Mouse (Mus musculus) CH12.LX (cell line): ENCODE measurements around the gene Pigw. TPM values are rescaled to one million over a fixed set of nuclear protein-coding genes. Genes with fewer than 3 reads are reported as not detected.

Source experiments
- DNase-seq: peaks from one replicate; pipeline ENCODE4 v3.0.0-alpha.2; 2013; ENCODE audit errors: extremely low read depth
- H3K27ac ChIP-seq: 2 replicates; pipeline ENCODE4 v1.5.1; 2012; ENCODE audit warnings: low read depth, mild to moderate bottlenecking, control low read depth, moderate library complexity; ENCODE audit not compliant: insufficient read depth
- H3K27me3 ChIP-seq: replicated peaks from 2 replicates; pipeline ENCODE3; 2012; ENCODE audit warnings: inconsistent platforms
- H3K36me3 ChIP-seq, 2 experiments: replicated peaks in 1 of 2; 2 replicates each; pipeline versions ENCODE3 to v1.6.1; 2012; ENCODE audit warnings: inconsistent platforms in 1 of 2, low read length in 1 of 2, mild to moderate bottlenecking in 1 of 2, mixed read lengths in 1 of 2, moderate library complexity in 1 of 2; ENCODE audit not compliant: control insufficient read depth in 1 of 2, insufficient read depth in 1 of 2
- H3K4me1 ChIP-seq, 2 experiments: 2 replicates each; pipeline ENCODE4 v1.6.1; 2012; ENCODE audit warnings: inconsistent platforms in 1 of 2, moderate library complexity in 1 of 2; ENCODE audit not compliant: insufficient read depth in 2 of 2, control insufficient read depth in 1 of 2
- H3K4me2 ChIP-seq: 2 replicates; pipeline ENCODE4 v1.6.1; 2012; ENCODE audit warnings: low read depth, mild to moderate bottlenecking, control low read depth; ENCODE audit not compliant: poor library complexity, insufficient read depth, severe bottlenecking
- H3K4me3 ChIP-seq, 3 experiments: fragments of 150-350 bp in 1 of 3; sonication (generic) in 1 of 3; replicated peaks in 1 of 3; 2 replicates each; pipeline versions ENCODE3 to v1.5.1; 2011 to 2012; ENCODE audit warnings: low read depth in 2 of 3, low read length in 2 of 3, mild to moderate bottlenecking in 2 of 3, moderate library complexity in 2 of 3, control low read depth in 1 of 3, improper control_type of control experiment in 1 of 3, inconsistent platforms in 1 of 3, mixed read lengths in 1 of 3; ENCODE audit not compliant: poor library complexity in 1 of 3
- H3K79me2 ChIP-seq: replicated peaks from 2 replicates; pipeline ENCODE4 v1.6.1; 2012; ENCODE audit warnings: mild to moderate bottlenecking, moderate library complexity; ENCODE audit not compliant: control insufficient read depth, poor library complexity, insufficient read depth, severe bottlenecking; ENCODE audit errors: extremely low read depth
- H3K9ac ChIP-seq: 2 replicates; pipeline ENCODE4 v1.6.1; 2012; ENCODE audit warnings: low read depth, mild to moderate bottlenecking, control low read depth, moderate library complexity; ENCODE audit not compliant: insufficient read depth
- H3K9me3 ChIP-seq: replicated peaks from 2 replicates; pipeline ENCODE3; 2012; ENCODE audit warnings: low read length, inconsistent platforms, mixed read lengths
- CHD1 ChIP-seq: IDR thresholded peaks from 2 replicates; pipeline ENCODE4 v1.6.1; 2012; ENCODE audit warnings: low read depth, low read length, improper control_type of control experiment, inconsistent platforms
- CTCF ChIP-seq, 2 experiments: IDR thresholded peaks in 1 of 2; conservative IDR thresholded peaks in 1 of 2; 2 replicates each; pipeline ENCODE4 v1.5.1; 2011 to 2012; ENCODE audit warnings: low read depth in 2 of 2, low read length in 2 of 2, improper control_type of control experiment in 1 of 2, inconsistent platforms in 1 of 2, mild to moderate bottlenecking in 1 of 2, moderate library complexity in 1 of 2
- E2F4 ChIP-seq: IDR thresholded peaks from 2 replicates; pipeline ENCODE4 v1.6.1; 2011; ENCODE audit warnings: low read depth, low read length, improper control_type of control experiment; ENCODE audit not compliant: insufficient replicate concordance
- EP300 ChIP-seq: IDR thresholded peaks from 2 replicates; pipeline ENCODE4 v1.6.1; 2011; ENCODE audit warnings: low read length, improper control_type of control experiment
- ETS1 ChIP-seq: conservative IDR thresholded peaks from 2 replicates; pipeline ENCODE4 v1.6.1; 2012; ENCODE audit warnings: low read depth, mild to moderate bottlenecking, inconsistent platforms, low read length, improper control_type of control experiment, moderate library complexity
- GABPA ChIP-seq: IDR thresholded peaks from 2 replicates; pipeline ENCODE4 v1.6.1; 2012; ENCODE audit warnings: low read depth, low read length, improper control_type of control experiment, inconsistent platforms; ENCODE audit not compliant: insufficient replicate concordance
- HCFC1 ChIP-seq: IDR thresholded peaks from 2 replicates; pipeline ENCODE4 v1.6.1; 2012; ENCODE audit warnings: low read depth, mild to moderate bottlenecking, inconsistent platforms, low read length, improper control_type of control experiment
- IRF4 ChIP-seq: IDR thresholded peaks from 2 replicates; pipeline ENCODE4 v1.6.1; 2014; ENCODE audit warnings: low read depth, mild to moderate bottlenecking, inconsistent platforms, low read length, improper control_type of control experiment
- JUN ChIP-seq: IDR thresholded peaks from 2 replicates; pipeline ENCODE4 v1.6.1; 2011; ENCODE audit warnings: low read depth, mild to moderate bottlenecking, low read length, improper control_type of control experiment, moderate library complexity; ENCODE audit not compliant: insufficient read depth
- JUND ChIP-seq: conservative IDR thresholded peaks from 2 replicates; pipeline ENCODE4 v1.6.1; 2011; ENCODE audit warnings: low read depth, low read length, improper control_type of control experiment
- KAT2A ChIP-seq: IDR thresholded peaks from 2 replicates; pipeline ENCODE4 v1.6.1; 2012; ENCODE audit warnings: low read length, improper control_type of control experiment, inconsistent platforms; ENCODE audit not compliant: insufficient replicate concordance
- MAFK ChIP-seq: IDR thresholded peaks from 2 replicates; pipeline ENCODE4 v1.6.1; 2011; ENCODE audit warnings: low read length, improper control_type of control experiment; ENCODE audit not compliant: insufficient replicate concordance
- MAX ChIP-seq: IDR thresholded peaks from 2 replicates; pipeline ENCODE4 v1.6.1; 2011; ENCODE audit warnings: low read length, improper control_type of control experiment
- MEF2A ChIP-seq: IDR thresholded peaks from 2 replicates; pipeline ENCODE4 v1.6.1; 2014; ENCODE audit warnings: low read depth, mild to moderate bottlenecking, inconsistent platforms, low read length, improper control_type of control experiment, borderline replicate concordance
- MXI1 ChIP-seq: IDR thresholded peaks from 2 replicates; pipeline ENCODE4 v1.6.1; 2011; ENCODE audit warnings: mild to moderate bottlenecking, low read depth, low read length, improper control_type of control experiment
- MYC ChIP-seq: IDR thresholded peaks from 2 replicates; pipeline ENCODE4 v1.6.1; 2011; ENCODE audit warnings: low read depth, mild to moderate bottlenecking, improper control_type of control experiment, low read length
- NELFE ChIP-seq: IDR thresholded peaks from 2 replicates; pipeline ENCODE4 v1.6.1; 2011; ENCODE audit warnings: low read depth, low read length, improper control_type of control experiment
- NRF1 ChIP-seq: IDR thresholded peaks from 2 replicates; pipeline ENCODE4 v1.6.1; 2014; ENCODE audit warnings: low read depth, mild to moderate bottlenecking, inconsistent platforms, low read length, improper control_type of control experiment, moderate library complexity
- PAX5 ChIP-seq: IDR thresholded peaks from 2 replicates; pipeline ENCODE4 v1.6.1; 2012; ENCODE audit warnings: low read length, inconsistent platforms, mixed read lengths
- POLR2AphosphoS2 ChIP-seq: IDR thresholded peaks from 2 replicates; pipeline ENCODE4 v1.6.1; 2011; ENCODE audit warnings: low read depth, low read length, improper control_type of control experiment
- RAD21 ChIP-seq: IDR thresholded peaks from 2 replicates; pipeline ENCODE4 v1.6.1; 2011; ENCODE audit warnings: low read depth, mild to moderate bottlenecking, low read length, improper control_type of control experiment, moderate library complexity
- RCOR1 ChIP-seq: conservative IDR thresholded peaks from 2 replicates; pipeline ENCODE4 v1.6.1; 2012; ENCODE audit warnings: low read depth, mild to moderate bottlenecking, inconsistent platforms, low read length, improper control_type of control experiment
- SIN3A ChIP-seq: IDR thresholded peaks from 2 replicates; pipeline ENCODE4 v1.6.1; 2012; ENCODE audit warnings: low read length, improper control_type of control experiment, inconsistent platforms
- SMC3 ChIP-seq: IDR thresholded peaks from 2 replicates; pipeline ENCODE4 v1.6.1; 2011; ENCODE audit warnings: low read depth, low read length, improper control_type of control experiment
- TCF12 ChIP-seq: IDR thresholded peaks from 2 replicates; pipeline ENCODE4 v1.6.1; 2014; ENCODE audit warnings: low read depth, mild to moderate bottlenecking, inconsistent platforms, low read length, improper control_type of control experiment
- UBTF ChIP-seq: IDR thresholded peaks from 2 replicates; pipeline ENCODE4 v1.6.1; 2012; ENCODE audit warnings: low read depth, mild to moderate bottlenecking, inconsistent platforms, low read length, improper control_type of control experiment, moderate library complexity
- USF1 ChIP-seq: IDR thresholded peaks from 2 replicates; pipeline ENCODE4 v1.6.1; 2014; ENCODE audit warnings: low read depth, mild to moderate bottlenecking, inconsistent platforms, low read length, improper control_type of control experiment
- USF2 ChIP-seq: conservative IDR thresholded peaks from 2 replicates; pipeline ENCODE4 v1.6.1; 2011; ENCODE audit warnings: low read depth, low read length, improper control_type of control experiment
- ZC3H11A ChIP-seq: IDR thresholded peaks from 2 replicates; pipeline ENCODE4 v1.6.1; 2012; ENCODE audit warnings: low read depth, mild to moderate bottlenecking, inconsistent platforms, low read length, improper control_type of control experiment
- ZKSCAN1 ChIP-seq: IDR thresholded peaks from 2 replicates; pipeline ENCODE4 v1.6.1; 2012; ENCODE audit warnings: low read depth, inconsistent platforms, low read length, improper control_type of control experiment, borderline replicate concordance
- ZMIZ1 ChIP-seq: IDR thresholded peaks from 2 replicates; pipeline ENCODE4 v1.6.1; 2012; ENCODE audit warnings: low read depth, mild to moderate bottlenecking, inconsistent platforms, low read length, improper control_type of control experiment
- ZNF384 ChIP-seq: IDR thresholded peaks from 2 replicates; pipeline ENCODE4 v1.6.1; 2012; ENCODE audit warnings: low read depth, low read length, improper control_type of control experiment, inconsistent platforms
- dilution Hi-C: fragments of 300-500 bp; cut with MboI; formaldehyde crosslinking; loops from 2 replicates; pipeline ENCODE4 v1.14.3; 2020; ENCODE audit warnings: low sequenced_read_pairs; ENCODE audit not compliant: extremely low pct_unique_long_range_greater_than_20kb, extremely low pct_ligation_motif_present
- in situ Hi-C: fragments of 300-500 bp; cut with MboI; formaldehyde crosslinking; loops from 3 replicates; pipeline ENCODE4 v1.14.3; 2019; ENCODE audit warnings: low sequenced_read_pairs, low pct_ligation_motif_present, low pct_unique_long_range_greater_than_20kb, mixed read lengths
- polyA plus RNA-seq: library from polyadenylated mRNA; unstranded; fragments of >175 nt; gene quantifications from 2 replicates; pipeline ENCODE4 v1.2.1, GENCODE M21; 2012; ENCODE audit warnings: low read depth; ENCODE audit not compliant: insufficient read length
- total RNA-seq, 2 experiments: library from RNA; depleted of rRNA; stranded (reverse); fragments of 300-350 nt in 1 of 2; fragments of >200 nt in 1 of 2; gene quantifications; 2 replicates each; pipeline ENCODE4 v1.2.3; 2012 to 2014

The Pigw gene
- total and polyA plus RNA-seq, 3 experiments = 5.7 to 9.2 (median 6.5) TPM

- Histone ChIP-seq H3K4me1 (peaks cover 8 to 23% of the 10 kb centered on the region in 2 experiments; a peak in 3 of 4 replicates), H3K79me2 (peaks cover 12% of the 10 kb centered on the region), H3K9ac (no peak overlapping the region), H3K9me3 (no peaks in the 10 kb centered on the region), H3K4me2 (no peak overlapping the region), H3K27ac (no peak overlapping the region), H3K27me3 (peaks cover 48% of the 10 kb centered on the region), H3K4me3 (no peak overlapping the region), H3K36me3 (no peaks in the 10 kb centered on the region)
- dilution Hi-C loops (no loop called here), in situ Hi-C loops (loop anchor here (5.0 to 10.0 kb wide), 4 partner anchors 43 to 335 kb away; no protein-coding TSS in a partner anchor)
- TF ChIP-seq RAD21 = no peak
- DNase-seq = no peak
Measured at GRCm38 (mm10) chr11:84919951-84920350, 39.9 kb upstream of the Pigw start.

DNA sequence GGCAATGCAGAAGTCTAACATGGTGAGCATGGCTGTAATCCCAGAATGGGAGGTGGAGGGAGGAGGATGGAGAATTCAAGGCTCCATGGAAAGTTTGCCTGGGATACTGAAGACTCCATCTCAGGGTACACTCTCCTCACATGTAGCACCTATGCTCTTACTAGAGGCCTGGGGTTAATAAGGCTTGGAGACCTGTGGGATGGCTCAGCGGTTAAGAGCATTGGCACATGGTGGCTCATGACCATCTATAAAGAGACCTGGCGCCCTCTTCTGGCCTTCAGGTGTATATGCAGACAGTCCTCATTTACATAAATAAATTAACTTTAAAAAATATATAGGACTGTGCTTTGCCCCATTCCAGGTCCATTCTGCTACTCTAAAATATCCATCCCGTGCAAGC lies 39.2 kb upstream of the Pigw start:
- no peak overlapping the region for H3K4me3 ChIP-seq
- DNase-seq = peak; percentile 76
- peaks cover 3 to 5% of the 10 kb centered on the region in 2 experiments for H3K36me3 ChIP-seq
- peaks cover 44% of the 10 kb centered on the region for H3K27me3 ChIP-seq
- H3K4me2 ChIP-seq = peak overlapping the region; percentile 57
- no peaks in the 10 kb centered on the region for H3K9me3 ChIP-seq
- H3K79me2 ChIP-seq = peaks cover 19% of the 10 kb centered on the region
- H3K9ac ChIP-seq = no peak overlapping the region
- peaks cover 8 to 29% of the 10 kb centered on the region in 2 experiments; a peak in 3 of 4 replicates for H3K4me1 ChIP-seq
- dilution Hi-C loops (no loop called here), in situ Hi-C loops (loop anchor here (5.0 to 10.0 kb wide), 4 partner anchors 42 to 336 kb away; no protein-coding TSS in a partner anchor)
- no peak overlapping the region for H3K27ac ChIP-seq
- TF ChIP-seq CTCF (conservative IDR thresholded peaks at IDR 0.05 in 1 of 2, IDR thresholded peaks at IDR 0.05 in 1 of 2; ENCODE audit: low read depth in 2 of 2, low read length in 2 of 2) (peak; percentile 79 to 92), UBTF (no peak), HCFC1 (no peak), RAD21 (peak; percentile 50), TCF12 (no peak), EP300 (peak; percentile 4; the same call in 1 of the 2 replicates), NRF1 (no peak), ZKSCAN1 (no peak), USF2 (no peak), MAX (peak; percentile 90), CHD1 (no peak), ETS1 (no peak), RCOR1 (no peak), SMC3 (peak; percentile 43), ZMIZ1 (no peak), GABPA (no peak), E2F4 (no peak), KAT2A (no peak), SIN3A (0 out of 2 replicates have a peak, but pooled peaks have one; percentile 42), PAX5 (no peak), IRF4 (peak; percentile 27; the same call in 1 of the 2 replicates), MEF2A (0 out of 2 replicates have a peak, but pooled peaks have one; percentile 28), MXI1 (peak; percentile 70; the same call in 1 of the 2 replicates), JUN (no peak), JUND (0 out of 2 replicates have a peak, but pooled peaks have one; percentile 30), MAFK (no peak), ZNF384 (no peak), POLR2AphosphoS2 (no peak), NELFE (peak; percentile 44; the same call in 1 of the 2 replicates), ZC3H11A (no peak), MYC (peak; percentile 99), USF1 (peak; percentile 6; the same call in 1 of the 2 replicates)
